Mouse (Mus musculus): Measurements from ENCODE around the gene Impdh1.
"Not testable (repeated sequence)": the region's sequence is repeated elsewhere in the genome, so short reads cannot be mapped to it uniquely, and the experiment has no call there.

Impdh1 gene

GRCm38 (mm10) chr6:29215881-29216501 lies at the start of gene Impdh1:
Impdh1 (minus strand) TSS chr6:29216364.
- DNase-seq, result peak; percentile 59 to 66

GRCm38 (mm10) chr6:29264456-29264781 lies 48.3 kb upstream of the Impdh1 start:
- DNase-seq, result no peak

- DNase-seq, result no peak
Observed at GRCm38 (mm10) chr6:29263650-29264455, 47.7 kb upstream of the Impdh1 start.

GRCm38 (mm10) chr6:29261831-29262230 lies 45.7 kb upstream of the Impdh1 start:
- DNase-seq, result no peak

GRCm38 (mm10) chr6:29259418-29259817 lies 43.3 kb upstream of the Impdh1 start:
- no peak for DNase-seq

GRCm38 (mm10) chr6:29247072-29247471 lies 30.9 kb upstream of the Impdh1 start:
- no peak for DNase-seq

- DNase-seq, result no peak
Observed at GRCm38 (mm10) chr6:29246585-29246984, 30.4 kb upstream of the Impdh1 start.

GRCm38 (mm10) chr6:29246183-29246582 lies 30.0 kb upstream of the Impdh1 start:
- DNase-seq, result no peak

- no peak for DNase-seq
Observed at GRCm38 (mm10) chr6:29245272-29246120, 29.3 kb upstream of the Impdh1 start.

- no peak for DNase-seq
Observed at GRCm38 (mm10) chr6:29242265-29242664, 26.1 kb upstream of the Impdh1 start.

- DNase-seq, result no peak
Observed at GRCm38 (mm10) chr6:29241697-29242096, 25.5 kb upstream of the Impdh1 start.

- DNase-seq, result peak; percentile 35 to 58
Observed at GRCm38 (mm10) chr6:29240806-29241205, 24.6 kb upstream of the Impdh1 start.

GRCm38 (mm10) chr6:29234272-29234671 lies 18.1 kb upstream of the Impdh1 start:
- DNase-seq, result peak in 1 of 2 experiments; percentile 18

GRCm38 (mm10) chr6:29233710-29234109 lies 17.5 kb upstream of the Impdh1 start:
- DNase-seq, result no peak

GRCm38 (mm10) chr6:29232321-29232720 lies 16.2 kb upstream of the Impdh1 start:
- DNase-seq, result no peak

- no peak for DNase-seq
Observed at GRCm38 (mm10) chr6:29231799-29232198, 15.6 kb upstream of the Impdh1 start.

- DNase-seq, result no peak
Observed at GRCm38 (mm10) chr6:29230386-29230785, 14.2 kb upstream of the Impdh1 start.

- no peak for DNase-seq
Observed at GRCm38 (mm10) chr6:29229265-29229913, 13.2 kb upstream of the Impdh1 start.

GRCm38 (mm10) chr6:29217717-29218116 lies 1.6 kb upstream of the Impdh1 start:
- not testable (repeated sequence) for DNase-seq

- DNase-seq, result no peak
Observed at GRCm38 (mm10) chr6:29215181-29215580, 983 bp downstream of the Impdh1 start.

- no peak for DNase-seq
Observed at GRCm38 (mm10) chr6:29214776-29215175, 1.4 kb downstream of the Impdh1 start.

- no peak for DNase-seq
Observed at GRCm38 (mm10) chr6:29214245-29214644, 1.9 kb downstream of the Impdh1 start.

GRCm38 (mm10) chr6:29213436-29213835 lies 2.7 kb downstream of the Impdh1 start:
- no peak for DNase-seq
